16 mouse cellular contexts compared by ENCODE assay signal in genomic region chr15:82044166-82044784, GRCm38 (mm10). TPM values are rescaled to one million over a fixed set of nuclear protein-coding genes. Genes with fewer than 3 reads are reported as not detected.
A peak's percentile ranks its signal among the peaks of the same experiment; 100 is the strongest.
DNase-seq lines count a peak whose midpoint lies in the region; ATAC-seq lines count a peak whose summit lies in the region.
"Had no signal": no experiment of that assay in that cellular context is flagged by ENCODE, and none has a peak within 500 bp of the region (broad histone marks: within the 10 kb centered on the region; RNA-seq: fewer than 3 reads in every experiment).

No protein-coding gene starts in this region.

- H3K9me3 ChIP-seq in kidney, embryonic 15.5 days (replicated peaks), result no peaks in the 10 kb centered on the region
- no peaks in the 10 kb centered on the region for H3K9me3 ChIP-seq in liver, embryonic 11.5 days (ENCODE audit: control insufficient read depth, low read length)
- no peaks in the 10 kb centered on the region for H3K9me3 ChIP-seq in heart, embryonic 12.5 days (replicated peaks)
- H3K9me3 ChIP-seq in hindbrain, embryonic 14.5 days (ENCODE audit: control insufficient read depth, low read length), result no peaks in the 10 kb centered on the region
- H3K9me3 ChIP-seq: forebrain, embryonic 10.5 days; heart, embryonic 15.5 days; limb, embryonic 12.5 days had no signal

- 97% methylated on average over 7 of the region's 7 CpGs for WGBS in kidney, embryonic 15.5 days
- WGBS in liver, embryonic 11.5 days, result 94% methylated on average over 7 of the region's 7 CpGs
- WGBS in heart, embryonic 12.5 days, result 96% methylated on average over 7 of the region's 7 CpGs
- WGBS in hindbrain, embryonic 14.5 days, result 98% methylated on average over 7 of the region's 7 CpGs

- H3K4me1 ChIP-seq in kidney, embryonic 15.5 days, result peaks cover 21% of the 10 kb centered on the region
- H3K4me1 ChIP-seq in liver, embryonic 11.5 days (replicated peaks; ENCODE audit: control insufficient read depth, insufficient read depth, low read length), result peaks cover 11% of the 10 kb centered on the region
- H3K4me1 ChIP-seq in heart, embryonic 12.5 days (replicated peaks), result peaks cover 16% of the 10 kb centered on the region
- H3K4me1 ChIP-seq in hindbrain, embryonic 14.5 days (replicated peaks; ENCODE audit: control insufficient read depth, insufficient read depth, low read length), result peaks cover 18% of the 10 kb centered on the region

- H3K27ac ChIP-seq in kidney, embryonic 15.5 days, result no peak overlapping the region
- H3K27ac ChIP-seq in liver, embryonic 11.5 days (ENCODE audit: low read depth, low read length), result no peak overlapping the region
- H3K27ac ChIP-seq in heart, embryonic 12.5 days (ENCODE audit: poor library complexity, severe bottlenecking), result no peak overlapping the region
- H3K27ac ChIP-seq in hindbrain, embryonic 14.5 days, result no peak overlapping the region
- H3K27ac ChIP-seq: forebrain, embryonic 10.5 days; heart, embryonic 15.5 days; limb, embryonic 12.5 days had no signal

- DNase-seq in kidney, postnatal 10 days, result peak; percentile 21
- DNase-seq in 3T3-L1 (ENCODE audit: low read depth, low spot score) (peak; percentile 80), A20 (ENCODE audit: low read depth, low spot score) (peak; percentile 58)
- no peak for DNase-seq in liver, embryonic 11.5 days (ENCODE audit: low spot score)
- DNase-seq in gastrocnemius, postnatal 36 days, result no peak
- DNase-seq in hindbrain, embryonic 14.5 days (ENCODE audit: low spot score), result no peak
- DNase-seq: adrenal gland, adult 2 months; cerebellum, adult 9-11 months; right cerebral cortex, postnatal 25 days had no signal

- intact Hi-C loops in gastrocnemius, postnatal 36 days (cut with DNase I), result no loop called here

- H3K9ac ChIP-seq in kidney, embryonic 15.5 days, result no peak overlapping the region
- H3K9ac ChIP-seq in liver, embryonic 11.5 days (ENCODE audit: low read depth, low read length), result no peak overlapping the region
- no peak overlapping the region for H3K9ac ChIP-seq in heart, embryonic 12.5 days
- H3K9ac ChIP-seq in hindbrain, embryonic 14.5 days, result no peak overlapping the region
- H3K9ac ChIP-seq: heart, embryonic 15.5 days; limb, embryonic 12.5 days had no signal

- H3K4me2 ChIP-seq in kidney, embryonic 15.5 days, result no peak overlapping the region
- peak overlapping the region; percentile 10; the same call in 1 of the 2 replicates for H3K4me2 ChIP-seq in liver, embryonic 11.5 days
- H3K4me2 ChIP-seq in heart, embryonic 12.5 days, result no peak overlapping the region
- no peak overlapping the region for H3K4me2 ChIP-seq in hindbrain, embryonic 14.5 days (replicated peaks)
- H3K4me2 ChIP-seq: heart, embryonic 15.5 days; limb, embryonic 12.5 days had no signal

- no peak for ATAC-seq in kidney, embryonic 15.5 days (replicated peaks; ENCODE audit: low FRiP score)
- ATAC-seq in liver, embryonic 11.5 days (replicated peaks; ENCODE audit: low FRiP score), result no peak
- no peak for ATAC-seq in heart, embryonic 12.5 days (ENCODE audit: insufficient number of reproducible peaks, low FRiP score)
- ATAC-seq in hindbrain, embryonic 14.5 days (ENCODE audit: low FRiP score), result no peak

- 0 out of 2 replicates have a peak, but pooled peaks cover 2% of the 10 kb centered on the region for H3K27me3 ChIP-seq in kidney, embryonic 15.5 days
- no peaks in the 10 kb centered on the region for H3K27me3 ChIP-seq in liver, embryonic 11.5 days (replicated peaks; ENCODE audit: control insufficient read depth, insufficient read depth, low read length)
- H3K27me3 ChIP-seq in heart, embryonic 12.5 days (replicated peaks), result 0 out of 2 replicates have a peak, but pooled peaks cover 7% of the 10 kb centered on the region
- no peaks in the 10 kb centered on the region for H3K27me3 ChIP-seq in hindbrain, embryonic 14.5 days (ENCODE audit: control insufficient read depth, insufficient read depth, low read length)
- H3K27me3 ChIP-seq: heart, embryonic 15.5 days had no signal

- H3K36me3 ChIP-seq in kidney, embryonic 15.5 days, result peaks cover 40% of the 10 kb centered on the region
- peaks cover 16% of the 10 kb centered on the region; the same call in 1 of the 2 replicates for H3K36me3 ChIP-seq in liver, embryonic 11.5 days (ENCODE audit: control insufficient read depth, insufficient read depth, low read length)
- H3K36me3 ChIP-seq in heart, embryonic 12.5 days, result peaks cover 33% of the 10 kb centered on the region
- peaks cover 39% of the 10 kb centered on the region for H3K36me3 ChIP-seq in hindbrain, embryonic 14.5 days (replicated peaks; ENCODE audit: control insufficient read depth, insufficient read depth)

- H3K4me3 ChIP-seq in kidney, embryonic 15.5 days (replicated peaks), result no peak overlapping the region
- H3K4me3 ChIP-seq in liver, embryonic 11.5 days (ENCODE audit: low read depth, low read length), result no peak overlapping the region
- no peak overlapping the region for H3K4me3 ChIP-seq in heart, embryonic 12.5 days
- no peak overlapping the region for H3K4me3 ChIP-seq in hindbrain, embryonic 14.5 days (replicated peaks; ENCODE audit: low read length)
- H3K4me3 ChIP-seq: forebrain, embryonic 10.5 days; heart, embryonic 15.5 days; limb, embryonic 12.5 days had no signal

RNA-seq across cellular contexts. Expression of gene Snu13, which starts 3.1 kb away (rescaled TPM):
- 272 and 286 TPM in 2 replicates for polyA plus RNA-seq in kidney, embryonic 15.5 days (2015; fragmentation: Nextera tagmentation; extraction: Ambion mirVana)
- 393 and 418 TPM in 2 replicates for polyA plus RNA-seq in liver, embryonic 11.5 days (2014; fragmentation: Nextera tagmentation; extraction: Ambion mirVana)
- 10 to 100 TPM; 36.0 to 47.5 TPM for total RNA-seq in gastrocnemius, postnatal 36 days (2021)
- 150 and 157 TPM in 2 replicates for polyA plus RNA-seq in heart, embryonic 12.5 days (2016; fragmentation: Nextera tagmentation; extraction: Ambion mirVana)
- 235 and 252 TPM in 2 replicates for polyA plus RNA-seq in hindbrain, embryonic 14.5 days (2014; fragmentation: Nextera tagmentation; extraction: Ambion mirVana)

RNA-seq across cellular contexts. Expression of gene Desi1, which starts 10.6 kb away (rescaled TPM):
- 25.1 and 26.3 TPM in 2 replicates for polyA plus RNA-seq in kidney, embryonic 15.5 days (2015; fragmentation: Nextera tagmentation; extraction: Ambion mirVana)
- polyA plus RNA-seq in liver, embryonic 11.5 days (2014; fragmentation: Nextera tagmentation; extraction: Ambion mirVana), result 27.4 and 30.3 TPM in 2 replicates
- total RNA-seq in gastrocnemius, postnatal 36 days (2021), result 10 to 100 TPM; 16.7 to 17.7 TPM
- polyA plus RNA-seq in heart, embryonic 12.5 days (2016; fragmentation: Nextera tagmentation; extraction: Ambion mirVana), result 22.8 and 24.6 TPM in 2 replicates
- 53.2 and 61.3 TPM in 2 replicates for polyA plus RNA-seq in hindbrain, embryonic 14.5 days (2014; fragmentation: Nextera tagmentation; extraction: Ambion mirVana)

RNA-seq across cellular contexts. Expression of gene 4930407I10Rik, which starts 14.7 kb away (rescaled TPM):
- polyA plus RNA-seq in kidney, embryonic 15.5 days (2015; fragmentation: Nextera tagmentation; extraction: Ambion mirVana), result 0.03 TPM in 1 of 2 replicates, not detected in the other
- polyA plus RNA-seq in liver, embryonic 11.5 days (2014; fragmentation: Nextera tagmentation; extraction: Ambion mirVana), result not detected in 2 replicates
- not detected for total RNA-seq in gastrocnemius, postnatal 36 days (2021)
- polyA plus RNA-seq in heart, embryonic 12.5 days (2016; fragmentation: Nextera tagmentation; extraction: Ambion mirVana), result not detected in 2 replicates
- not detected in 2 replicates for polyA plus RNA-seq in hindbrain, embryonic 14.5 days (2014; fragmentation: Nextera tagmentation; extraction: Ambion mirVana)
- total RNA-seq: adrenal gland, adult 2 months had no signal
- polyA plus RNA-seq: adrenal gland, adult 2 months; forebrain, embryonic 10.5 days; heart, embryonic 15.5 days; large intestine, adult 2 months; limb, embryonic 12.5 days; myocyte had no signal

RNA-seq across cellular contexts. Expression of gene Mei1, which starts 25.5 kb away (rescaled TPM):
- polyA plus RNA-seq in kidney, embryonic 15.5 days (2015; fragmentation: Nextera tagmentation; extraction: Ambion mirVana), result 0.05 and 0.09 TPM in 2 replicates
- polyA plus RNA-seq in liver, embryonic 11.5 days (2014; fragmentation: Nextera tagmentation; extraction: Ambion mirVana), result not detected in 2 replicates
- under 1 TPM; 0.08 to 0.15 TPM for total RNA-seq in gastrocnemius, postnatal 36 days (2021)
- not detected in 2 replicates for polyA plus RNA-seq in heart, embryonic 12.5 days (2016; fragmentation: Nextera tagmentation; extraction: Ambion mirVana)
- polyA plus RNA-seq in hindbrain, embryonic 14.5 days (2014; fragmentation: Nextera tagmentation; extraction: Ambion mirVana), result 0.08 and 0.09 TPM in 2 replicates
- polyA plus RNA-seq: adrenal gland, adult 2 months; heart, embryonic 15.5 days; limb, embryonic 12.5 days had no signal

RNA-seq across cellular contexts. Expression of gene Xrcc6, which starts 56.6 kb away (rescaled TPM):
- polyA plus RNA-seq in kidney, embryonic 15.5 days (2015; fragmentation: Nextera tagmentation; extraction: Ambion mirVana), result 83.3 and 87.0 TPM in 2 replicates
- 133 and 151 TPM in 2 replicates for polyA plus RNA-seq in liver, embryonic 11.5 days (2014; fragmentation: Nextera tagmentation; extraction: Ambion mirVana)
- 10 to 100 TPM; 17.8 to 22.9 TPM for total RNA-seq in gastrocnemius, postnatal 36 days (2021)
- polyA plus RNA-seq in heart, embryonic 12.5 days (2016; fragmentation: Nextera tagmentation; extraction: Ambion mirVana), result 68.7 and 80.2 TPM in 2 replicates
- polyA plus RNA-seq in hindbrain, embryonic 14.5 days (2014; fragmentation: Nextera tagmentation; extraction: Ambion mirVana), result 36.7 and 38.7 TPM in 2 replicates

Comparison
In these comparisons a context has a peak if more than half of its experiments do, and no peak if none do; other contexts are left out.
1. DNase-seq: peak in kidney, postnatal 10 days (single experiment), 3T3-L1 (single experiment) and A20 (single experiment); none in liver, embryonic 11.5 days (single experiment), gastrocnemius, postnatal 36 days (0 of 2) and hindbrain, embryonic 14.5 days (single experiment).